ENCODE assay signal across 7 mouse cellular contexts in the genomic region with DNA sequence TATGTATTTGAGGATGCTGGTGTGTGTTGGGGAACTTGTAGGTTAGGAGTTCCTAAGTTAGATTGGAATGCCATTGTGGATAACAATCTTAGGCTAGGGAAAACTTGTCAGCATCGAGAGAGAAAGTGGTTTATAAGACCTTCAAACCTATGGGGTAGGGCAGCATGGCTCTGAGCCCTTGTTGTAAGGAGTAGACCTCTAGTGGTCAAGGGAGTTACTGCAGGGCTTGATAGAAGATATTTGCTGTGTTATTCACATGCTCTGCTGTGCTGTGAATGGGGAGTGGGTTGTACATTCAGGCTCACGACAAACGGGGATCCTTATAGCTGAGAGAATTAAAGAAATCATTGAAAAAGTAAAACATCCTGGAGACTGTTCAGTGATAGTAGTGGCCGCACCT. TPM values are rescaled to one million over a fixed set of nuclear protein-coding genes. Genes with fewer than 3 reads are reported as not detected.
A peak's percentile ranks its signal among the peaks of the same experiment; 100 is the strongest.
DNase-seq lines count a peak whose midpoint lies in the region; ATAC-seq and TF ChIP-seq lines count a peak whose summit lies in the region.

No protein-coding gene starts in this region.

- no peak overlapping the region for H3K4me2 ChIP-seq in kidney, embryonic 14.5 days (replicated peaks; ENCODE audit: low read depth, low read length)
- H3K4me2 ChIP-seq in forebrain, embryonic 13.5 days: no peak overlapping the region

- intact Hi-C loops in left cerebral cortex, adult 2 months (cut with DNase I): no loop called here

- in situ Hi-C loops in ES-E14 (cut with MboI; ENCODE audit: low sequenced_read_pairs in 2 of 2, unreplicated experiment in 2 of 2): no loop called here

- no peaks in the 10 kb centered on the region for H3K27me3 ChIP-seq in kidney, embryonic 14.5 days (ENCODE audit: control insufficient read depth, insufficient read depth, low read length)
- peaks cover 30% of the 10 kb centered on the region for H3K27me3 ChIP-seq in forebrain, embryonic 13.5 days

- ATAC-seq in kidney, embryonic 14.5 days (ENCODE audit: low FRiP score, low TSS enrichment): no peak
- 0 out of 2 replicates have a peak, but pooled peaks have one; percentile 43 for ATAC-seq in forebrain, embryonic 13.5 days

- H3K4me1 ChIP-seq in kidney, embryonic 14.5 days (ENCODE audit: control insufficient read depth, insufficient read depth, low read length): peaks cover 4% of the 10 kb centered on the region; the same call in 1 of the 2 replicates
- H3K4me1 ChIP-seq in ES-E14 (ENCODE audit: control insufficient read depth in 2 of 2, insufficient read depth in 2 of 2, low read length in 2 of 2, poor library complexity in 1 of 2): peaks cover 0 to 6% of the 10 kb centered on the region in 2 experiments; a peak in 1 of 4 replicates
- peaks cover 25% of the 10 kb centered on the region for H3K4me1 ChIP-seq in forebrain, embryonic 13.5 days

- peak; percentile 17 for DNase-seq in kidney, adult 11 months
- DNase-seq in ES-E14 (ENCODE audit: low read depth, low spot score): peak; percentile 62
- peak; percentile 22 to 71 for DNase-seq in adrenal gland, postnatal 36 days
- peak; percentile 31 to 43 for DNase-seq in left cerebral cortex, adult 2 months (ENCODE audit: extremely low spot score in 1 of 2, low spot score in 2 of 2)
- DNase-seq in right cerebral cortex, adult 2 months (ENCODE audit: low spot score in 2 of 2): peak; percentile 59 to 61

- H3K9ac ChIP-seq in kidney, embryonic 14.5 days (ENCODE audit: low read depth, low read length): no peak overlapping the region
- no peak overlapping the region for H3K9ac ChIP-seq in ES-E14 (ENCODE audit: insufficient read depth, low read depth, low read length, poor library complexity, severe bottlenecking)
- H3K9ac ChIP-seq in forebrain, embryonic 13.5 days: no peak overlapping the region

- WGBS in kidney, embryonic 14.5 days: 38% methylated on average over 4 of the region's 4 CpGs
- WGBS in forebrain, embryonic 13.5 days: 41% methylated on average over 4 of the region's 4 CpGs

- H3K4me3 ChIP-seq in kidney, embryonic 14.5 days (ENCODE audit: low read length): no peak overlapping the region
- no peak overlapping the region for H3K4me3 ChIP-seq in ES-E14 (ENCODE audit: insufficient read depth in 1 of 2, low read depth in 1 of 2, low read length in 2 of 2, poor library complexity in 1 of 2, severe bottlenecking in 1 of 2)
- H3K4me3 ChIP-seq in forebrain, embryonic 13.5 days: no peak overlapping the region
- no peak overlapping the region for H3K4me3 ChIP-seq in left cerebral cortex, adult 2 months

- no peaks in the 10 kb centered on the region for H3K9me3 ChIP-seq in kidney, embryonic 14.5 days (ENCODE audit: control insufficient read depth, low read length)
- no peaks in the 10 kb centered on the region for H3K9me3 ChIP-seq in ES-E14 (ENCODE audit: control insufficient read depth, insufficient read depth, low read depth, low read length)
- no peaks in the 10 kb centered on the region for H3K9me3 ChIP-seq in forebrain, embryonic 13.5 days (replicated peaks)

- TF ChIP-seq CTCF in left cerebral cortex, adult 2 months (IDR thresholded peaks at IDR 0.05): peak; percentile 87

- H3K27ac ChIP-seq in kidney, embryonic 14.5 days (ENCODE audit: low read depth, low read length): no peak overlapping the region
- no peak overlapping the region for H3K27ac ChIP-seq in ES-E14 (ENCODE audit: insufficient read depth, low read depth, low read length, poor library complexity, severe bottlenecking)
- no peak overlapping the region for H3K27ac ChIP-seq in forebrain, embryonic 13.5 days
- no peak overlapping the region for H3K27ac ChIP-seq in left cerebral cortex, adult 2 months

- no peaks in the 10 kb centered on the region for H3K36me3 ChIP-seq in kidney, embryonic 14.5 days (ENCODE audit: control insufficient read depth, insufficient read depth, low read length)
- H3K36me3 ChIP-seq in ES-E14 (ENCODE audit: control insufficient read depth, insufficient read depth, low read length, poor library complexity, severe bottlenecking): no peaks in the 10 kb centered on the region
- H3K36me3 ChIP-seq in forebrain, embryonic 13.5 days (ENCODE audit: poor library complexity, severe bottlenecking): no peaks in the 10 kb centered on the region

TF ChIP-seq in ES-E14, 5 proteins besides CTCF, POLR2A, EP300 and RAD21:
- TF ChIP-seq ZC3H11A (IDR thresholded peaks at IDR 0.05; ENCODE audit: borderline replicate concordance, low read depth, low read length) (peak; percentile 13; the same call in 1 of the 2 replicates), MAFK (IDR thresholded peaks at IDR 0.05; ENCODE audit: insufficient read depth, low read depth, low read length) (no peak), ZNF384 (IDR thresholded peaks at IDR 0.05; ENCODE audit: low read depth, low read length) (no peak), HCFC1 (IDR thresholded peaks at IDR 0.05; ENCODE audit: borderline replicate concordance, insufficient read depth, low read length) (no peak)

RNA-seq across cellular contexts. Expression of gene Rora, which starts 35.8 kb away (rescaled TPM):
- polyA plus RNA-seq in kidney, embryonic 14.5 days (2014; fragmentation: Nextera tagmentation; extraction: Ambion mirVana): 6.4 and 7.1 TPM in 2 replicates
- total RNA-seq in ES-E14 (2012; rRNA removed): 2.1 and 4.3 TPM in 2 replicates
- total RNA-seq in adrenal gland, postnatal 36 days (2021): 100 to 1,000 TPM in 1 of 2 experiments, 10 to 100 TPM in 1; 56.5 to 109 TPM
- 7.2 and 12.6 TPM in 2 replicates for polyA plus RNA-seq in forebrain, embryonic 13.5 days (2015; fragmentation: Nextera tagmentation; extraction: Ambion mirVana)
- total RNA-seq in left cerebral cortex, adult 2 months (2021): 10 to 100 TPM; 78.4 to 79.1 TPM

Comparison
In these comparisons a context has a peak if more than half of its experiments do, and no peak if none do; other contexts are left out.
1. RNA of gene Rora, which starts 35.8 kb away (total RNA-seq): 56.5 to 109 TPM in adrenal gland, postnatal 36 days and 78.4 to 79.1 TPM in left cerebral cortex, adult 2 months; 2.1 to 4.3 TPM in ES-E14; every median in the first group is over 10 times any median in the second.
2. Peak in every context shown above with its lines, with median percentiles within 50 percentile points of each other: DNase-seq.